Mouse (Mus musculus) lung, postnatal 0 days (tissue): ENCODE measurements at regions not wholly inside any gene's neighbourhood (a gene's known extent, or its start where the extent isn't known, plus 50 kb on each side); places are given as distances from the start of the nearest gene placed in this dataset.

Source experiments
- CTCF ChIP-seq: IDR thresholded peaks from 2 replicates; pipeline ENCODE4 v1.5.1; 2016; ENCODE audit warnings: antibody characterized with exemption, mild to moderate bottlenecking
- EP300 ChIP-seq: IDR thresholded peaks from 2 replicates; pipeline ENCODE4 v1.6.1; 2016; ENCODE audit warnings: antibody characterized with exemption, mild to moderate bottlenecking, control low read depth

DNA sequence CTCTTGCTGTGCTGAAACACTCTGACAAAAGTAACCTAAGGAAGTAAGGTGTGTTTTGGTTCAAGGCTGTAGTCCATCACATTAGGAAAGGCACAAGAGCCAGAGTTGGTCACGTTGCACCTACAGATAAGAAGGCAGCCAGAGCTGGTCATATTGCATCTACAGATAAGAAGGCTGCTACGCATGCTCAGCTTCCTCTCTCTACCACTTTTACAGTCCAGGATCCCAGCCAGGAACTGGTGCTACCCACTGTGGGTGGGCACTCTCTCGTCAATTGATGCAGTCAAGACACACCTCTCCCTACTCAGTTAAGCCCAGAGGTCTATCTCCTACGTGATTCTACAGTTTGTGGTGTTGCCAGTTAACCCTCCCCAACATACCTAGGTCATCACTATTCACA lies 147.8 kb upstream of the Prok2 start:
- no peak for TF ChIP-seq CTCF
- no peak for TF ChIP-seq EP300
